ENCODE assay signal across 23 mouse cellular contexts in genomic region chr11:64481445-64481844, GRCm38 (mm10). TPM values are rescaled to one million over a fixed set of nuclear protein-coding genes. Genes with fewer than 3 reads are reported as not detected.
A peak's percentile ranks its signal among the peaks of the same experiment; 100 is the strongest.
DNase-seq lines count a peak whose midpoint lies in the region; ATAC-seq and TF ChIP-seq lines count a peak whose summit lies in the region.
"Had no signal": no experiment of that assay in that cellular context is flagged by ENCODE, and none has a peak within 500 bp of the region (broad histone marks: within the 10 kb centered on the region; RNA-seq: fewer than 3 reads in every experiment).

No protein-coding gene starts in this region.

- no peaks in the 10 kb centered on the region for H3K9me3 ChIP-seq in heart, embryonic 13.5 days
- H3K9me3 ChIP-seq in lung, embryonic 14.5 days (ENCODE audit: low read depth, low read length), result no peaks in the 10 kb centered on the region
- H3K9me3 ChIP-seq in lung, embryonic 16.5 days (ENCODE audit: control insufficient read depth, low read length), result no peaks in the 10 kb centered on the region
- H3K9me3 ChIP-seq: embryonic facial prominence, embryonic 15.5 days; forebrain, embryonic 10.5 days; G1E; heart, embryonic 15.5 days; hindbrain, embryonic 15.5 days had no signal

- TF ChIP-seq CTCF in lung, embryonic 14.5 days (IDR thresholded peaks at IDR 0.05; ENCODE audit: low read depth), result no peak

- intact Hi-C loops in heart, postnatal 14 days (cut with DNase I), result no loop called here

- no peak overlapping the region for H3K4me2 ChIP-seq in heart, embryonic 13.5 days
- H3K4me2 ChIP-seq in lung, embryonic 14.5 days, result no peak overlapping the region
- no peak overlapping the region for H3K4me2 ChIP-seq in lung, embryonic 16.5 days (ENCODE audit: low read depth, low read length)
- H3K4me2 ChIP-seq: embryonic facial prominence, embryonic 15.5 days; heart, embryonic 15.5 days; hindbrain, embryonic 15.5 days had no signal

- no peaks in the 10 kb centered on the region for H3K36me3 ChIP-seq in heart, embryonic 13.5 days
- no peaks in the 10 kb centered on the region for H3K36me3 ChIP-seq in lung, embryonic 14.5 days (ENCODE audit: insufficient read depth)
- H3K36me3 ChIP-seq in lung, embryonic 16.5 days (ENCODE audit: control insufficient read depth, insufficient read depth, low read length), result no peaks in the 10 kb centered on the region
- H3K36me3 ChIP-seq: embryonic facial prominence, embryonic 15.5 days; forebrain, embryonic 10.5 days; G1E; heart, embryonic 15.5 days; hindbrain, embryonic 15.5 days had no signal

- no peak for DNase-seq in heart, postnatal 14 days
- peak; percentile 56 for DNase-seq in lung, embryonic 14.5 days
- DNase-seq in lung, postnatal 14 days, result no peak
- DNase-seq in lung, postnatal 25 days (ENCODE audit: low spot score), result peak; percentile 35
- no peak for DNase-seq in layer of hippocampus, adult 9-11 months
- DNase-seq in gastrocnemius, adult 8-10 months (ENCODE audit: low spot score in 2 of 2), result no peak
- DNase-seq: adrenal gland, postnatal 10 days; cerebellum, adult 11-12 months; cerebellum, adult 9-10 months; cerebellum, postnatal 25 days; gastrocnemius, adult 2 months; gastrocnemius, postnatal 36 days; heart, adult 11 months; heart, postnatal 36 days had no signal

- H3K27me3 ChIP-seq in heart, embryonic 13.5 days (replicated peaks), result peaks cover 8% of the 10 kb centered on the region; the same call in 1 of the 2 replicates
- no peaks in the 10 kb centered on the region for H3K27me3 ChIP-seq in lung, embryonic 14.5 days (ENCODE audit: insufficient read depth, low read length)
- no peaks in the 10 kb centered on the region for H3K27me3 ChIP-seq in lung, embryonic 16.5 days (ENCODE audit: control insufficient read depth, insufficient read depth, low read depth, low read length)
- H3K27me3 ChIP-seq: embryonic facial prominence, embryonic 15.5 days; hindbrain, embryonic 15.5 days had no signal

- H3K27ac ChIP-seq in heart, embryonic 13.5 days (replicated peaks), result peak overlapping the region; percentile 42; the same call in 1 of the 2 replicates
- H3K27ac ChIP-seq in lung, embryonic 14.5 days (ENCODE audit: low read depth), result peak overlapping the region; percentile 46; the same call in 1 of the 2 replicates
- H3K27ac ChIP-seq in lung, embryonic 16.5 days (ENCODE audit: low read length), result no peak overlapping the region; the same call in 1 of the 2 replicates
- H3K27ac ChIP-seq: embryonic facial prominence, embryonic 15.5 days; forebrain, embryonic 10.5 days; gastrocnemius, adult 2 months; heart, embryonic 15.5 days; hindbrain, embryonic 15.5 days had no signal

- 54% methylated on average over 3 of the region's 3 CpGs for WGBS in heart, embryonic 13.5 days
- WGBS in lung, embryonic 14.5 days, result 28% methylated on average over 3 of the region's 3 CpGs
- 30% methylated on average over 3 of the region's 3 CpGs for WGBS in lung, embryonic 16.5 days

- no peak overlapping the region for H3K9ac ChIP-seq in heart, embryonic 13.5 days
- H3K9ac ChIP-seq in lung, embryonic 14.5 days, result no peak overlapping the region
- no peak overlapping the region for H3K9ac ChIP-seq in lung, embryonic 16.5 days (ENCODE audit: low read length)
- H3K9ac ChIP-seq: embryonic facial prominence, embryonic 15.5 days; heart, embryonic 15.5 days; hindbrain, embryonic 15.5 days had no signal

- no peak for ATAC-seq in heart, embryonic 13.5 days (ENCODE audit: extremely low read depth, insufficient number of reproducible peaks, low FRiP score, low TSS enrichment)
- ATAC-seq in lung, embryonic 14.5 days (ENCODE audit: insufficient read depth), result no peak
- ATAC-seq in lung, embryonic 16.5 days (ENCODE audit: low read depth), result peak; percentile 69; the same call in 1 of the 2 replicates
- ATAC-seq: forebrain, embryonic 14.5 days had no signal

- no peak overlapping the region for H3K4me3 ChIP-seq in heart, embryonic 13.5 days
- no peak overlapping the region for H3K4me3 ChIP-seq in lung, embryonic 14.5 days (ENCODE audit: low read depth, low read length)
- H3K4me3 ChIP-seq in lung, embryonic 16.5 days (ENCODE audit: low read length), result no peak overlapping the region
- H3K4me3 ChIP-seq: embryonic facial prominence, embryonic 15.5 days; erythroblast, embryonic 14.5 days; forebrain, embryonic 10.5 days; gastrocnemius, adult 2 months; heart, embryonic 15.5 days; hindbrain, embryonic 15.5 days had no signal

- peaks cover 14% of the 10 kb centered on the region for H3K4me1 ChIP-seq in heart, embryonic 13.5 days
- peaks cover 4% of the 10 kb centered on the region; the same call in 1 of the 2 replicates for H3K4me1 ChIP-seq in lung, embryonic 14.5 days (ENCODE audit: insufficient read depth)
- no peaks in the 10 kb centered on the region; the same call in 1 of the 2 replicates for H3K4me1 ChIP-seq in lung, embryonic 16.5 days (replicated peaks; ENCODE audit: control insufficient read depth, insufficient read depth, low read length)
- H3K4me1 ChIP-seq: embryonic facial prominence, embryonic 15.5 days; forebrain, embryonic 10.5 days had no signal

RNA-seq across cellular contexts. Expression of gene F930015N05Rik, which starts 45.0 kb away (rescaled TPM):
- 0.19 TPM in 1 of 2 replicates, not detected in the other for polyA plus RNA-seq in heart, embryonic 13.5 days (2015; fragmentation: Nextera tagmentation; extraction: Ambion mirVana)
- total RNA-seq in heart, postnatal 14 days (2021), result under 1 TPM; 0.15 to 0.36 TPM
- polyA plus RNA-seq in lung, embryonic 14.5 days (2014; fragmentation: Nextera tagmentation; extraction: Ambion mirVana), result 0.27 and 0.37 TPM in 2 replicates
- polyA plus RNA-seq in lung, embryonic 16.5 days (2015; fragmentation: Nextera tagmentation; extraction: Ambion mirVana), result 0.11 TPM in 1 of 2 replicates, not detected in the other
- not detected for total RNA-seq in gastrocnemius, adult 8-10 months (2022)
- total RNA-seq: adrenal gland, postnatal 10 days; G1E; gastrocnemius, adult 2 months; gastrocnemius, postnatal 36 days had no signal
- polyA plus RNA-seq: erythroblast, embryonic 14.5 days; G1E had no signal

RNA-seq across cellular contexts. Expression of gene Hs3st3a1, which starts 46.3 kb away (rescaled TPM):
- polyA plus RNA-seq in heart, embryonic 13.5 days (2015; fragmentation: Nextera tagmentation; extraction: Ambion mirVana), result 0.25 and 0.35 TPM in 2 replicates
- total RNA-seq in heart, postnatal 14 days (2021), result under 1 TPM; 0.48 to 0.59 TPM
- polyA plus RNA-seq in lung, embryonic 14.5 days (2014; fragmentation: Nextera tagmentation; extraction: Ambion mirVana), result 0.31 and 0.59 TPM in 2 replicates
- 0.38 and 0.50 TPM in 2 replicates for polyA plus RNA-seq in lung, embryonic 16.5 days (2015; fragmentation: Nextera tagmentation; extraction: Ambion mirVana)
- under 1 TPM; 0.19 to 0.38 (median 0.24) TPM for total RNA-seq in gastrocnemius, adult 8-10 months (2022)
- polyA plus RNA-seq: erythroblast, embryonic 14.5 days; G1E had no signal

Comparison
In these comparisons a context has a peak if more than half of its experiments do, and no peak if none do; other contexts are left out.
1. DNase-seq: peak in lung, embryonic 14.5 days (single experiment) and lung, postnatal 25 days (single experiment); none in heart, postnatal 14 days (0 of 2), lung, postnatal 14 days (single experiment), layer of hippocampus, adult 9-11 months (single experiment) and gastrocnemius, adult 8-10 months (0 of 2).